ENCODE assay signal across 22 mouse cellular contexts in the genomic region with DNA sequence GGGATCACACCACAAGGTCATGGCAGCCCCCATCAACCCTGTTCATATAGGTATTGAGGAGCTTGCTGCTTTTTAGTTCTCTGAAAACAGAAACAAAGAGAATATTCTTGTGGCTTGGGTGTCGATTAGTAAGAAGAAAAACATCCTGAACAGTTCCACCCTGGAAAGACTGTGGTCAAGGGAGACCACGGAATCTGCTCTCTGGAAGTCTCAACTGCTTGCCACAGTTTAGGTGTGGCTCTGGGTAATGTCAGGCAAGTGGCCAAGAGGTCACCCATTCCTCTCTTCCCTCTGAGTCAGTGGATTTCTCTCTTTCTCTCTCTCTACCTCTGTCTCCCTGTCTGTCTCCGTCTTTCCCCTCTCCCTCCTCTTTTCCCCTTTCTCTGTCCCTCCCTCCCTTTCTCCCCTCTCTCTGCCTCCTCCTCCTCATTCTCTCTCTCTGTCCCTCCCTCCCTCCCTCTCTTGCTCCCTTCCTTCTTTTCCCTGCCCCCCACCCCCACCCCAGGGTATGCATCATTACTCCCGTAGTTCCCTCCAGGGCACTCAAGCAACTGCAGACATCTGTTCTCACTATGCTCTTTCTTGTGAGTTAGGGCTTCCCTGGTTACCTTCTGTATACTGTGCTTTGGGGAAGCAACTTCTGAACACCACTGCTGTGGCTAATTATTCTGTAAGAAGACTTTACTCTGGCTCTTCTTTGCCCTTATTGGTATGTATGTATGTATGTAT. TPM values are rescaled to one million over a fixed set of nuclear protein-coding genes. Genes with fewer than 3 reads are reported as not detected.
DNase-seq lines count a peak whose midpoint lies in the region; ATAC-seq and TF ChIP-seq lines count a peak whose summit lies in the region.
"Had no signal": no experiment of that assay in that cellular context is flagged by ENCODE, and none has a peak within 500 bp of the region (broad histone marks: within the 10 kb centered on the region; RNA-seq: fewer than 3 reads in every experiment).

No protein-coding gene starts in this region.

- 53% methylated on average over 4 of the region's 4 CpGs for WGBS in embryonic facial prominence, embryonic 10.5 days
- WGBS in midbrain, embryonic 14.5 days: 71% methylated on average over 4 of the region's 4 CpGs

- H3K27ac ChIP-seq in embryonic facial prominence, embryonic 10.5 days (replicated peaks): peak overlapping the region; percentile 30; the same call in 1 of the 2 replicates
- no peak overlapping the region for H3K27ac ChIP-seq in midbrain, embryonic 14.5 days (replicated peaks; ENCODE audit: low read depth, low read length)
- H3K27ac ChIP-seq: embryonic facial prominence, embryonic 13.5 days; forebrain, embryonic 12.5 days; hindbrain, embryonic 10.5 days; hindbrain, embryonic 14.5 days; intestine, embryonic 15.5 days had no signal

- H3K4me3 ChIP-seq in C2C12 (ENCODE audit: insufficient read depth, poor library complexity, severe bottlenecking): no peak overlapping the region
- no peak overlapping the region for H3K4me3 ChIP-seq in embryonic facial prominence, embryonic 10.5 days
- no peak overlapping the region for H3K4me3 ChIP-seq in midbrain, embryonic 14.5 days (replicated peaks; ENCODE audit: low read depth, low read length)
- H3K4me3 ChIP-seq: embryonic facial prominence, embryonic 13.5 days; forebrain, embryonic 12.5 days; heart, embryonic 12.5 days; hindbrain, embryonic 10.5 days; intestine, embryonic 15.5 days had no signal

- no peak overlapping the region for H3K9ac ChIP-seq in midbrain, embryonic 14.5 days (replicated peaks; ENCODE audit: low read length)
- H3K9ac ChIP-seq: embryonic facial prominence, embryonic 13.5 days; forebrain, embryonic 12.5 days; heart, embryonic 12.5 days; hindbrain, embryonic 14.5 days; intestine, embryonic 15.5 days had no signal

- no peak overlapping the region for H3ac ChIP-seq in C2C12 (ENCODE audit: control insufficient read depth, insufficient read length, low read depth)

- H3K9me3 ChIP-seq in embryonic facial prominence, embryonic 10.5 days: no peaks in the 10 kb centered on the region
- no peaks in the 10 kb centered on the region for H3K9me3 ChIP-seq in midbrain, embryonic 14.5 days (ENCODE audit: control insufficient read depth, low read length)
- H3K9me3 ChIP-seq: hindbrain, embryonic 10.5 days; intestine, embryonic 15.5 days had no signal

- TF ChIP-seq CTCF in C2C12 (IDR thresholded peaks at IDR 0.05; ENCODE audit: control insufficient read depth, insufficient read depth, insufficient read length): no peak

- H3K36me3 ChIP-seq in C2C12 (ENCODE audit: control insufficient read depth, insufficient read depth): no peaks in the 10 kb centered on the region
- no peaks in the 10 kb centered on the region for H3K36me3 ChIP-seq in embryonic facial prominence, embryonic 10.5 days (replicated peaks)
- no peaks in the 10 kb centered on the region for H3K36me3 ChIP-seq in midbrain, embryonic 14.5 days (ENCODE audit: control insufficient read depth, insufficient read depth, low read length)
- H3K36me3 ChIP-seq: embryonic facial prominence, embryonic 13.5 days; forebrain, embryonic 12.5 days; heart, embryonic 12.5 days; hindbrain, embryonic 10.5 days; intestine, embryonic 15.5 days had no signal

- peak; percentile 78 for DNase-seq in 3134 (ENCODE audit: extremely low read depth, insufficient read length, low spot score)
- DNase-seq in embryonic facial prominence, embryonic 10.5 days (ENCODE audit: low spot score): no peak
- DNase-seq in fibroblast of lung, adult 2 months (ENCODE audit: low read depth): peak; percentile 85
- DNase-seq in retina, postnatal 1 day: no peak
- DNase-seq in B cell, adult 2 months: no peak
- DNase-seq in midbrain, embryonic 14.5 days: no peak
- DNase-seq: adrenal gland, postnatal 10 days; cerebellum, adult 11 months; cerebellum, adult 8-10 months; cerebellum, postnatal 25 days; gastrocnemius, postnatal 14 days had no signal

- no peaks in the 10 kb centered on the region for H3K27me3 ChIP-seq in C2C12 (ENCODE audit: control insufficient read depth, insufficient read depth, insufficient read length)
- no peaks in the 10 kb centered on the region for H3K27me3 ChIP-seq in embryonic facial prominence, embryonic 10.5 days (replicated peaks; ENCODE audit: low read depth, poor library complexity, severe bottlenecking)
- H3K27me3 ChIP-seq in midbrain, embryonic 14.5 days (ENCODE audit: control insufficient read depth, insufficient read depth, low read length): no peaks in the 10 kb centered on the region
- H3K27me3 ChIP-seq: CH12.LX; embryonic facial prominence, embryonic 13.5 days; forebrain, embryonic 12.5 days; heart, embryonic 12.5 days; intestine, embryonic 15.5 days had no signal

- no peak for ATAC-seq in midbrain, embryonic 14.5 days (ENCODE audit: low FRiP score, low TSS enrichment)
- ATAC-seq: forebrain, embryonic 16.5 days; intestine, embryonic 15.5 days had no signal

- H3K79me3 ChIP-seq in C2C12 (ENCODE audit: low read depth): no peaks in the 10 kb centered on the region

- H3K4me2 ChIP-seq in midbrain, embryonic 14.5 days (ENCODE audit: low read length): no peak overlapping the region
- H3K4me2 ChIP-seq: embryonic facial prominence, embryonic 13.5 days; forebrain, embryonic 12.5 days; heart, embryonic 12.5 days; hindbrain, embryonic 14.5 days; intestine, embryonic 15.5 days had no signal

- no peaks in the 10 kb centered on the region for H3K79me2 ChIP-seq in C2C12 (ENCODE audit: control insufficient read depth, insufficient read depth)

- peaks cover 6% of the 10 kb centered on the region for H3K4me1 ChIP-seq in embryonic facial prominence, embryonic 10.5 days
- no peaks in the 10 kb centered on the region for H3K4me1 ChIP-seq in midbrain, embryonic 14.5 days (ENCODE audit: control insufficient read depth, insufficient read depth, low read length)
- H3K4me1 ChIP-seq: forebrain, embryonic 12.5 days; heart, embryonic 12.5 days; hindbrain, embryonic 10.5 days; intestine, embryonic 15.5 days had no signal

TF ChIP-seq in C2C12, 6 proteins besides CTCF, POLR2A, EP300 and RAD21:
- TF ChIP-seq FOSL1 (IDR thresholded peaks at IDR 0.05; ENCODE audit: insufficient read depth, low read length, poor library complexity, severe bottlenecking) (peak; percentile 53), MYOD1 (IDR thresholded peaks at IDR 0.05; ENCODE audit: control insufficient read depth, insufficient read length, low read depth) (peak; percentile 49), CEBPB (IDR thresholded peaks at IDR 0.05; ENCODE audit: low read depth) (no peak)
TF ChIP-seq in C2C12: peak in this region for 2.

RNA-seq across cellular contexts. Expression of a gene that starts 8.0 kb away (rescaled TPM):
- 0.12 TPM for polyA plus RNA-seq in C2C12 (2012; fragmentation: generic; extraction: Trizol)
- polyA plus RNA-seq in embryonic facial prominence, embryonic 10.5 days (2016; fragmentation: Nextera tagmentation; extraction: Ambion mirVana): 0.27 and 0.33 TPM in 2 replicates
- 0.43 and 0.49 TPM in 2 replicates for polyA plus RNA-seq in midbrain, embryonic 14.5 days (2014; fragmentation: Nextera tagmentation; extraction: Ambion mirVana)
- polyA plus RNA-seq: embryonic facial prominence, embryonic 13.5 days; gonadal fat pad, adult 2 months; heart, embryonic 16.5 days; intestine, embryonic 15.5 days had no signal

RNA-seq across cellular contexts. Expression of a gene that starts 46.7 kb away (rescaled TPM):
- polyA plus RNA-seq in C2C12 (2012; fragmentation: generic; extraction: Trizol): 24.4 TPM
- polyA plus RNA-seq in embryonic facial prominence, embryonic 10.5 days (2016; fragmentation: Nextera tagmentation; extraction: Ambion mirVana): 72.4 and 73.2 TPM in 2 replicates
- polyA plus RNA-seq in midbrain, embryonic 14.5 days (2014; fragmentation: Nextera tagmentation; extraction: Ambion mirVana): 42.7 and 45.2 TPM in 2 replicates

RNA-seq across cellular contexts. Expression of a gene that starts 46.9 kb away (rescaled TPM):
- 0.07 TPM for polyA plus RNA-seq in C2C12 (2012; fragmentation: generic; extraction: Trizol)
- polyA plus RNA-seq in embryonic facial prominence, embryonic 10.5 days (2016; fragmentation: Nextera tagmentation; extraction: Ambion mirVana): 0.11 and 0.28 TPM in 2 replicates
- 0.24 and 0.43 TPM in 2 replicates for polyA plus RNA-seq in midbrain, embryonic 14.5 days (2014; fragmentation: Nextera tagmentation; extraction: Ambion mirVana)
- polyA plus RNA-seq: embryonic facial prominence, embryonic 13.5 days; heart, embryonic 12.5 days; intestine, embryonic 15.5 days had no signal

Comparison
In these comparisons a context has a peak if more than half of its experiments do, and no peak if none do; other contexts are left out.
1. DNase-seq: peak in 3134 (single experiment) and fibroblast of lung, adult 2 months (single experiment); none in embryonic facial prominence, embryonic 10.5 days (single experiment), retina, postnatal 1 day (single experiment), B cell, adult 2 months (0 of 2) and midbrain, embryonic 14.5 days (single experiment).